Mouse (Mus musculus): ENCODE measurements at regions not wholly inside any gene's neighbourhood (a gene's known extent, or its start where the extent isn't known, plus 50 kb on each side); places are given as distances from the start of the nearest gene placed in this dataset.

DNA sequence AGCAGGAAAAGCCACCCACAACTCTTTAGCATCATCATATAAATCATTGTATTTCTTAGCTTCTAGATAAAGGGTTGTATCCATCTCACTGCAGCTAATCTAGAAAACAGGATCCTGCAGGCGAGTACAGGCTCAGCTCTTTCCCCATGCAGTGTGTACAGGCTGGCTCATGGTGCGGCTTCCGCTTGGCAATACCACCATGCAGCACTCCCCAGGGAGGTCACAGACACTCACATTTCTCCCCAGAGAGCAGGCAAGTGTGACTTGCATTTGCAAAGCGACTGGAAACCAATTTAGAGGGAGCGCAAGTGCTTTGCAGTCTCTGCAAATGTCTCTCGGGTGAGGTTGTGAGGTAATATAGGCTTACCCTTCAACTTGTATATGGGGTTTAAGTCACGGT is 69.1 kb upstream of the Zfp366 start:
- 84% methylated on average over 7 of the region's 7 CpGs for WGBS
- Histone ChIP-seq H3K4me3 (no peak overlapping the region), H3K27me3 (ENCODE audit: low read depth, poor library complexity, severe bottlenecking) (no peaks in the 10 kb centered on the region), H3K36me3 (no peaks in the 10 kb centered on the region), H3K4me1 (peaks cover 6% of the 10 kb centered on the region; the same call in 1 of the 2 replicates), H3K27ac (no peak overlapping the region), H3K9me3 (replicated peaks) (no peaks in the 10 kb centered on the region)
- DNase-seq (ENCODE audit: low spot score) = no peak

DNA sequence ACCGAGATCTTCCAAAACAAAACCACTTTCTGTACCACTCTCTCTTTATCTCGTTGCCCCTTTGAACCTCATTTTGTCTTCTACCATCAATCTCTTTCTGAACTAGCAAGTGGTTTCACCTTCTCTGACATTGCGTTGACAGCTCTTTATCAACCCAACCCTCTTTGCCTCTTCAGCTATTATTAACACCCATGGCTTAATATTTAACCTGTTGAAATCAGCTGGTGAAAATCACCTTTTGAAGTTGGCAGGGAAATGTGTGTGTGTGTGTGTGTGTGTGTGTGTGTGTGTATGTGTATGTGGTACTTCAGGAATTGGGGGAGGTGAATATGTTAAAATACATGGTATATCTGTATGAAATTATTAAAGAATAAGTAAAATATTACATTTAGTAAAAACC is 70.1 kb upstream of the Zfp366 start:
- WGBS = 81% methylated on average over 3 of the region's 3 CpGs
- no peak overlapping the region for H3K4me3 ChIP-seq

DNA sequence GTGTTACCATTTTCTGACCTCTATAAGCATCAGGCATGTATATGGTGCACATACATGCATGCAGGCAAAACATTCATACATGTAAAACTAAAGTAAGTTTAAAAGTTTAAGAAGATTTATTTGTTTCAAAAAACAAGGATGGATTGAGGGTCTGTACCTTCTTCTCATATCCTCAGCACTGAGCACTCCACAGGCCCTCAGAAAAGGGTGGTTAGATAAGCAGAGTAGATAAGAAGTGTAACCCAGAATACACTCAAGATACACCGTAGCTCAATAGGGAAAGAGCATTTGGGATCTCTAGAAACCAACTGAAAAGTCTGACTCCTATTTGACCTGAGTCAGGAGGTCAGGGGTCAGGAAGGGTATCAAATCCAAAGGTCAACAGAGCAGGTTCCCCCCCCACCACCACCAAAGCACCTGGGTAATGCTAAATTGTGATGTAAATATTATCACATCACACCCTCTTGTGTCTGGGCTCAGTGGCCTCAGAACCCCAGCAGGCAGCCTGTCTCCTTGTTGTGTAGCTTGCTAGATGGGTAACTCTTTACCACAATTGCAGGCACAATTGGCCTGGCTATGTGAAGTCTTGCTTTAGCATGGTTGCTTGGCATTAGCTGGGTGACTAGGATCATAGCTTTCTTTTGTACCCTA is 72.8 kb upstream of the Zfp366 start:
- Histone ChIP-seq H3K4me3 (no peak overlapping the region), H3K36me3 (no peaks in the 10 kb centered on the region), H3K27ac (no peak overlapping the region), H3K9me3 (replicated peaks) (no peaks in the 10 kb centered on the region), H3K27me3 (ENCODE audit: low read depth, poor library complexity, severe bottlenecking) (no peaks in the 10 kb centered on the region), H3K4me1 (no peaks in the 10 kb centered on the region)
- no peak for DNase-seq (ENCODE audit: low spot score)
- WGBS = 77% methylated on average over 1 of the region's 1 CpGs

More for the DNA sequence above, 70.1 kb upstream of the Zfp366 start:
- H3K36me3 ChIP-seq = no peaks in the 10 kb centered on the region
- peaks cover under 1% of the 10 kb centered on the region; the same call in 1 of the 2 replicates for H3K4me1 ChIP-seq
- no peak overlapping the region for H3K27ac ChIP-seq
- DNase-seq (ENCODE audit: low spot score) = no peak
- H3K9me3 ChIP-seq (replicated peaks) = no peaks in the 10 kb centered on the region
- no peaks in the 10 kb centered on the region for H3K27me3 ChIP-seq (ENCODE audit: low read depth, poor library complexity, severe bottlenecking)

DNA sequence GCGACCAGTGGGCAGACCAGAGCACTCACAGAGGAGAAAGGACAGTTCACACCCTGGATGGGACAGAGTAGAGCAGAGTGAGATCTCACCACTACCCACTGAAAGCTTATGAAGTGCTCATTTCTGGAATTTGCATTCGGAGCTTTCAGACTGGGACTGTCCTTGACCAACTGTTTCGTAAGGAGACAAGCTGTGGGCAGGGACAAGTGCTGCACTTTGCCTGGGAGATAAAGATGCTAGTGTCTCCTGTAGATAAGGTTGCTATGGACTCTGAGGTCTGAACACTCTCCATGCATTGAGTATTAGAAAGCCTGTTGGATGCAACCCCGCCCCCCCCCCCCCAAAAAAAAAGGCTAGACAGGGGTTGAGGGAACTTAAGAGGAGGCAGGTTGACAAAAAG is 76.6 kb upstream of the Zfp366 start:
- DNase-seq (ENCODE audit: low spot score) = no peak
- Histone ChIP-seq H3K27ac (no peak overlapping the region), H3K4me1 (no peaks in the 10 kb centered on the region), H3K4me3 (no peak overlapping the region), H3K9me3 (replicated peaks) (no peaks in the 10 kb centered on the region), H3K36me3 (no peaks in the 10 kb centered on the region), H3K27me3 (ENCODE audit: low read depth, poor library complexity, severe bottlenecking) (no peaks in the 10 kb centered on the region)
- 84% methylated on average over 4 of the region's 4 CpGs for WGBS

DNA sequence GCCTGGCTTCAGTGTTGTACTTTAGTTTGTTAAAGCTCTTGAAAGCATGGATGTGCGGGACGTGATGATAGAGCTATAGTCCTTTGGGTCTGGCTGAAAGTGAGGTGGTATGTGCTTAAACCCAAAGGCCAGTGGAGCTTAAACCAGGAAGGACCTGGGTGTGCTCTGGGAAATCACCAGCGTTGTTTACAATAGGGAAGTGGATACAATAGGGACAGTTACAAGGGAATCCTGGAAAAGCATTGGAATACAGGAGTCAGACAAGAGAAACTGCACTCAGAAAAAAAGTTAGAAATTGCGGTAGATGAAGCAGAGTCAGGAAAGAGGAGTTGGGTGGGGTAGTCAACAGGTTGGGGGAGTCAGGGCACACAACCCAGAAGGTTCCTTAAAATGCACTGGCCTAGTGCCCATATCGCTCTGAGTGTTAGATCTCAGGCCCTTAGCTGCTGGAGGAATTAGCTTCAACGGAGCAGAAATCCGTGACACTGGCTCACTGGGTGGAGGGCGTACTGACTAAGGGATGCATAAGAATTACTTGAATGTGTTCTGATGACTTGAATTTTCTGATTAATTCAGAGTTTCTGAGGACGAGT is 82.4 kb upstream of the Zfp366 start:
- WGBS = 88% methylated on average over 9 of the region's 9 CpGs
- DNase-seq (ENCODE audit: low spot score) = no peak
- no peaks in the 10 kb centered on the region for H3K27me3 ChIP-seq (ENCODE audit: low read depth, poor library complexity, severe bottlenecking)

DNA sequence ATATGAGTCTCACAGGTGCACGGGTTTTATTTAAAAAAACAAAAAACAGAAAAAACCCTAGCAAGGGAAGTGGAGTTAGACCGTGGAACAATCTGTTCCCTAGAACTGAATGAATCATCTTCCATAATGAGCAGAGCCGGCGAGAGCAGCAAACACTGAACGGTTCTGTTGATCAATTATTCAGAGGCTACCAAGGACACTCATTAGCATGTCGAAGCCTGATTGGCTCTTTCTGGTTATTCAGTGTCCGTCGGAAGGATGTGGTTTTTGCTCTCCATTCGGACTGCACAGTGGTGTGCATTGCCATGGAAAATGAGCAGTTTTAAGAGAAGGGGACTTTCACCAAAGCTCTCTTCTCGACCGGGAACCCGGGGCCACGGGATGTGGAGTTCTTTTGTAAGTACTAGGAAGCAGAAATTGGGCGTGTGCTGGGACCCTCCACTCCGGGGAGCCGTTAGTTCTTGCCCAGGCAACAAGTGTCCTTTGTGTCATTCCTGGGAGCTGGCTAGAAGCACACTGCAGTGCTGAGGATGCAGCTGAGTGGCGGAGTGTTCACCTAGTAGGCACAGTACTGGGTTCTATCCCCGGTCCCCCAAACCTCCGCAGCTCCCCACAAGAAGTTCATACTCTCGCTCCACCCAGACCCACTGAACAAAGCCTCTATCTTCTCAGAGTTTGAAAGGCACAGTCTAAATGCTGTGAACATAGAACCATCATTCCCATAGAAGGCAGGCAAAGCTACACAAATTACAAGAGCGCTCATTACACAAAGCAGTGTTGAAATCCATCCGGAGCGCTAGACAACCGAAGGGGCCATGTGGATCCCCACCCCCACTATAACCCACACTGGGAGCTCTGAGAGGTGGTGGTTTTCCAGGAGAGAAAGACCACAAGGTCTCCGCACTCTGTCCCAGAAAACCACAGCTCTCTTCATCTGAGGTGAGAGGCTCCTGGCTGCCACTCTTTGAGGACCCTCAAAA is 83.9 kb upstream of the Zfp366 start:
- Histone ChIP-seq H3K4me3 (no peak overlapping the region), H3K9me3 (replicated peaks) (no peaks in the 10 kb centered on the region), H3K27me3 (ENCODE audit: low read depth, poor library complexity, severe bottlenecking) (no peaks in the 10 kb centered on the region), H3K36me3 (no peaks in the 10 kb centered on the region), H3K4me1 (peaks cover 10% of the 10 kb centered on the region), H3K27ac (0 out of 2 replicates have a peak overlapping the region, but pooled peaks have one; percentile 23)
- 81% methylated on average over 25 of the region's 25 CpGs for WGBS
- DNase-seq (ENCODE audit: low spot score) = no peak

More for the DNA sequence above, 82.4 kb upstream of the Zfp366 start:
- H3K9me3 ChIP-seq (replicated peaks) = no peaks in the 10 kb centered on the region
- H3K27ac ChIP-seq = no peak overlapping the region
- peaks cover 10% of the 10 kb centered on the region for H3K4me1 ChIP-seq
- H3K4me3 ChIP-seq = no peak overlapping the region
- no peaks in the 10 kb centered on the region for H3K36me3 ChIP-seq

DNA sequence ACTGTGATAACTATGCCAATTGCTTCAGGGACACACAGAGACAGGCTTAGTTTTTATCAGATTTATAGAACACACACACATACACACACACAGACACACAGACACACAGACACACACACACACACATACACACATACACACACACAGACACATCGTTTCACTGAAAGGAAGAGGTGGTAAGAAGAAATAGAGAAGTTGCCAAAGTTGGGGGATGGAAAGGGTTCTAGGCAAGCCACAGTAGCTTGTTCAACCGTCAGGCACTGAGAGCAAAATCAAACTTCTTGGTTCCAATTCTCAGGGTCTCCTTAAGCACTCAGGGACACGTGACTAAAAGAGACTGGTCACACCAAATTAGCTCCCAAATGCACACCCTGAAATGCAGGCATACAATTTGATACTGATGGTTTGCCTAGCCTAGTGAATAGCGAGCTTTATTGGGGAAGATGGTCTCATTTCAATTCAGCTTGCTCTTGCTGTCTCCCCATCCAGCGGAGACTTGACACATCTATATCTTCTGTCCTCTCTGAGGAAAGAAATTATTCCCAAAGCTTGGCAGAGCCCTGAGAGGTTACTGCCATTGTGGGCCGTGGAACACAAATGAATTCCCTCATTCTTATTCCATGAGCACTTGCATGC is 84.7 kb upstream of the Zfp366 start:
- H3K27me3 ChIP-seq (ENCODE audit: low read depth, poor library complexity, severe bottlenecking) = no peaks in the 10 kb centered on the region
- no peak overlapping the region for H3K4me3 ChIP-seq
- H3K36me3 ChIP-seq = no peaks in the 10 kb centered on the region
- H3K9me3 ChIP-seq (replicated peaks) = no peaks in the 10 kb centered on the region
- H3K27ac ChIP-seq = no peak overlapping the region
- no peak for DNase-seq (ENCODE audit: low spot score)
- peaks cover 10% of the 10 kb centered on the region for H3K4me1 ChIP-seq
- 86% methylated on average over 6 of the region's 6 CpGs for WGBS

DNA sequence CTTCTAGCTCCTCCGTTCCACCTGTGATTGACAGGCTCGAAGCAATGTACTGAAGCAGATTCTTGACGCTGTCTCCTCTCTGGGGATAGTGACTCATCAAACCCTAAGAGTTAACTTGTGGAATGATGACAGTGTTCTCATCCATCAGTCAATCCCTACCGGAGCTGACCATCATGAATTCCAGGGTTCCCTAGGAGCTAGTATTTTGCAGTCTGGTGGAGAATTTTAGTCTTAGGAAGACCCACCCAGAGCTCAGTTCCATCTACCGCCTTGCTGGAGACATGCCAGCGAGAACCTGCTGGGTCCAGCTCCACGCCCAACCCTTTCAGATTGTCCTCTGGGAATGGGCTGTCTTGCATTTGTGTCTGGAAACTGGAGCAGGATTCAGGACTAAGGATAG is 85.4 kb upstream of the Zfp366 start:
- WGBS = 93% methylated on average over 7 of the region's 7 CpGs
- no peak overlapping the region for H3K4me3 ChIP-seq
- H3K9me3 ChIP-seq (replicated peaks) = no peaks in the 10 kb centered on the region
- DNase-seq (ENCODE audit: low spot score) = no peak
- H3K4me1 ChIP-seq = peaks cover 10% of the 10 kb centered on the region
- no peak overlapping the region for H3K27ac ChIP-seq
- H3K36me3 ChIP-seq = no peaks in the 10 kb centered on the region
- no peaks in the 10 kb centered on the region for H3K27me3 ChIP-seq (ENCODE audit: low read depth, poor library complexity, severe bottlenecking)

DNA sequence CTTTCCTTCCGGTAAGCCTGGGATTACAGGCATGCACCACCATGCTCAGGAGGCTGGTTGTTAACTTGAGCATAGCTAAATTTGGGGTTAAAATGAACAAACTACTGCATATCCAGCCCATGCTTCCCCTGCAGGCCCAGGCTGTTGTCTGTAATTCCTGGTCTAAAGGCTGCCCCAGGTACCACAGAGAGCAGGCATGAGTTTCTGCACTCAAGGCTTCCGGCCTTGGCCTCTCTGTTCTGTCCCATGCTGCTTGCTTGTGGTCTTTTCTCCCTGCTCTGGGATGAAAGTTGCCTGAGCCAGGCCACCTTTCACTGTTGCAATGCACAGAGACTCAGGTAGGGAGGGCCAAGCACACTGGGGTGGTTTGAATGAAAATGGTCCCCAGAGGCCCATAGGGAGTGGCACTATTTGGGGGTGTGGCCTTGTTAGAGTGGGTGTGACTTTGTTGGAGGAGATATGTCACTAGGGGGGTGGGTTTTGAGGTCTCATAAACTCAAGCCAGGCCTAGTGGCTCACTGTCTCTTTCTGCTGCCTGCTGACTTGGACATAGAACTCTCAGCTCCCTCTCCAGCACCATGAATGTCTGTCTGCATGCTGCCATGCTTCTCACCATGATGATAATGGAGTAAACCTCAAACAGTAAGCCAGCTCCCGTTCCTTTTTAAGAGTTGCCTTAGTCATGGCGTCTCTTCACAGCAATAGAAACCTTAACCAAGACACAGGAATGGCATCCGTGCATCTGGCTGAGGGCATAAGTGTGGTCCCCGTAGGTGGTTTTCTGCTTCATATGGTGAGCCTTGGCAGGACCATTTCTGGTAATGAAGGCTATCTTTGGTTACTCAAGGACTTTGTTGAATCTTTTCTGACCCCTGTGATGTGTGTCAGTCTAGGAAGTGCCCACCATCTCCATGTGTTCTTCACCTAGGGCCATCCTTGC is 86.7 kb upstream of the Zfp366 start:
- H3K27me3 ChIP-seq (ENCODE audit: low read depth, poor library complexity, severe bottlenecking) = no peaks in the 10 kb centered on the region
- no peak for DNase-seq (ENCODE audit: low spot score)

DNA sequence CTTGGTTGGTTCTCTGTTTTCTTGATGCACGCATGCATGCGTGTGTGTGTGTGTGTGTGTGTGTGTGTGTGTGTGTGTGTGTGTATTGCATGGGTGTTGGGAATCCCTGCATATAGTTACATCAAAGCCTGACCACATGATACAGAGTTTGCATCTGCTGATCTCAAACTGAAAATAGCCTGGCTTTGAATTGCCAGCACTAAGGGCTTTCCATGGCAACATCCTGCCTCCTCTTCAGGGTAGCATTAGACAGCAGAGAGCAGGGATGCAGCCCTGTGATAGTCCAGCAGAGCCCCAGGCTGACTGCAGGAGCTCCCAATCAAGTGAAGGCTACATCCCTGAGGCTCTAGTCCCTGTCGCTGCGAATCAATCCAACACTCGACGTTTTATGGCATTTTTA is 87.8 kb upstream of the Zfp366 start:
- 95% methylated on average over 6 of the region's 6 CpGs for WGBS
- Histone ChIP-seq H3K27ac (no peak overlapping the region), H3K27me3 (ENCODE audit: low read depth, poor library complexity, severe bottlenecking) (no peaks in the 10 kb centered on the region), H3K36me3 (no peaks in the 10 kb centered on the region), H3K9me3 (replicated peaks) (no peaks in the 10 kb centered on the region), H3K4me3 (no peak overlapping the region), H3K4me1 (peaks cover 27% of the 10 kb centered on the region)
- DNase-seq (ENCODE audit: low spot score) = no peak

More for the DNA sequence above, 86.7 kb upstream of the Zfp366 start:
- Histone ChIP-seq H3K4me1 (peaks cover 20% of the 10 kb centered on the region), H3K36me3 (no peaks in the 10 kb centered on the region), H3K27ac (no peak overlapping the region), H3K4me3 (no peak overlapping the region), H3K9me3 (replicated peaks) (no peaks in the 10 kb centered on the region)
- 94% methylated on average over 6 of the region's 6 CpGs for WGBS

DNA sequence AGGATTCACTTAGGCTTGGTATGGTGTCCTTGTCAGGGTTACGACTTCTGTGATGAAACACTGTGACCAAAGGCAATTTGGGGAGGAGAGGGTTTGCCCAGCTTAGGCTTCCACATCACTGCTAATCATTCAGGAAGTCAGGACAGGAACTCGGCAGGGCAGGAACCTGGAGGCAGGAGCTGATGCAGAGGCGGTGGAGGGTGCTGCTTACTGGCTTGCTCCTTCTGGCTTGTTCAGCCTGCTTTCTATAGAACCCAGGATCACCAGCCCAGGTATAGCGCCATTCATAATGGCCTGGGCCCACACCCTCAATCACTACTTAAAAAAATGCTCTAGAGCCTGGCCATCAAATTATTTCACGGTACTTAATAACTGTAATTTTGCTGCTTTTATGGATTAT is 89.6 kb upstream of the Zfp366 start:
- H3K27me3 ChIP-seq (ENCODE audit: low read depth, poor library complexity, severe bottlenecking) = no peaks in the 10 kb centered on the region
- peaks cover 20% of the 10 kb centered on the region for H3K4me1 ChIP-seq
- no peaks in the 10 kb centered on the region for H3K9me3 ChIP-seq (replicated peaks)
- 87% methylated on average over 5 of the region's 5 CpGs for WGBS
- H3K27ac ChIP-seq = no peak overlapping the region
- H3K4me3 ChIP-seq = no peak overlapping the region
- H3K36me3 ChIP-seq = no peaks in the 10 kb centered on the region
- no peak for DNase-seq (ENCODE audit: low spot score)

DNA sequence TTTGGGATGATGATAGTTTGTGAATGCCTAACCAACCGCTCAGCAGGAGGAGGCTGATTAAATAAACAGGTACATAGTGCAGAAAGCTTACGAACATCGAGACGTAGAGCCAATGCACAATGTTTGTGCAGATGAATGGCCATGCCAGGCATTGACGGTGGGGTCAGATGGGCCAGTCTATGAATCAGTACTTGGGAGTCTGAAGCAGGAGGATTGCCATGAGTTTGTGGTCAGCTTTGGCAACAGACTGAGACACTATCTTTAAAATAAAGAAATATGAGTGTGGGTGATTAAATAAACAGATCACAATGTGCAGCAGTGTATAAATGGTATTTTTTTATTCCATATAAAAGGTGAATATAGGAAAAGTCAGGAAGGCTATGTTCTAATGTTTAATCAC is 90.4 kb upstream of the Zfp366 start:
- Histone ChIP-seq H3K4me1 (peaks cover 20% of the 10 kb centered on the region), H3K9me3 (replicated peaks) (no peaks in the 10 kb centered on the region), H3K4me3 (no peak overlapping the region), H3K36me3 (no peaks in the 10 kb centered on the region), H3K27ac (no peak overlapping the region), H3K27me3 (ENCODE audit: low read depth, poor library complexity, severe bottlenecking) (no peaks in the 10 kb centered on the region)
- WGBS = 92% methylated on average over 5 of the region's 5 CpGs
- DNase-seq (ENCODE audit: low spot score) = no peak

All from limb, embryonic 10.5 days (tissue).